Mouse (Mus musculus): ENCODE measurements at regions not wholly inside any gene's neighbourhood (a gene's known extent, or its start where the extent isn't known, plus 50 kb on each side); places are given as distances from the start of the nearest gene placed in this dataset.

GRCm38 (mm10) chr13:11273896-11274295 lies 832.8 kb downstream of the Ryr2 start:
- DNase-seq (ENCODE audit: low read depth, low spot score): peak; percentile 74

GRCm38 (mm10) chr13:11268673-11269340 lies 837.9 kb downstream of the Ryr2 start:
- DNase-seq (ENCODE audit: low read depth, low spot score): no peak

DNA sequence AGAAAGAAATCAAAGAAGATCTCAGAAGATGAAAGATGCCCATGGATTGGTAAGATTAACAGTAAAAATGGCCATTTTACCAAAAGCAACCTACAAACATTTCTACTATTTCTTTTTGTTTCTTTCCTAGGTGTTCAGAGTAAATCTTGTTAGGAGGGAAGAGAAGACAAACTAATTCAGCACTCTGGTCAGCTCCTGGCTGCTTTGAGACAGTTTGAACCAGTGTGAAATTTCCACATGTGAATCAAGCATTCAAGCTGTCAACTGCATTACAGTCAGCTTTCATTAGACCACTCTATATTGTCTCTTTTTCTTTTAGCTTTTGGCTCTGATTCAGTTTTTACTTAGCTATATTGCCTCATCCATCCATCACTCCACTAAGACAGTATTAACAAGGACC lies 859.2 kb downstream of the Ryr2 start:
- DNase-seq (ENCODE audit: low read depth, low spot score): peak; percentile 62

DNA sequence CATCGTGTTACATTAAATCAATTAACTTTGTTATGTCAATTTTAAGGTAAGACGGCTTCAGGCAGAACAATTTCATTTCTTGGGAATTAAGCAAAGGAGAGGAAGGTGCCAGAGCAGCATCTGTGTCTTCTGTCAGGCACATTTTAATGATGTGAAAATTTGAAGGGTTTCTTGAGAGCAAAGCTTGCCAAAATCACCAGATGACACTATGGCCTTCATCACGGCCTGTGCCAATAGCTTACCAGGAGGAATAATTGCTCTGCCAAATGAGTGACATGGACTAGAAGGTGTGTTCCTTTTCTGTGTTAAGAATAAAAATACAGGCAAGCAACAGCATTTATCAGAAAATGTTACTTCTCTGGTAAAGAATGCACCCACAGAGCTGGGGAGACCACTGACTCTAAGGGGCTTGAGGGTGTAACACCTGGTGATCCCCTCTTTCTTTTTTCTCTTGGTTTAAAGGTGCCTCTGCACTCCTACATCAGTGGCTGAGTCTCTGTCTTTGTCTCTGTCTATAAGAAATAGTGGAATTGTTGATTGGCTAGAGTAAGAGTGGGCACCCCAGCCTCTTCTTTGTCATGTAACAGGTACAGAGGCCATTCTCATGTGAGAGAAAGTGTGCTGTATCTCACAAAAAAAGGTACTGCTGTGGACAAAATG lies 856.2 kb upstream of the Chrm3 start:
- DNase-seq (ENCODE audit: low read depth, low spot score): no peak

- DNase-seq (ENCODE audit: low read depth, low spot score): peak; percentile 50
These were observed 849.5 kb upstream of the Chrm3 start for GRCm38 (mm10) chr13:11210109-11210508.

GRCm38 (mm10) chr13:11205216-11205786 lies 844.7 kb upstream of the Chrm3 start:
- DNase-seq (ENCODE audit: low read depth, low spot score): no peak

GRCm38 (mm10) chr13:11201978-11202377 lies 841.3 kb upstream of the Chrm3 start:
- DNase-seq (ENCODE audit: low read depth, low spot score): no peak

- DNase-seq (ENCODE audit: low read depth, low spot score): no peak
These were observed 831.8 kb upstream of the Chrm3 start for GRCm38 (mm10) chr13:11192471-11192870.

DNA sequence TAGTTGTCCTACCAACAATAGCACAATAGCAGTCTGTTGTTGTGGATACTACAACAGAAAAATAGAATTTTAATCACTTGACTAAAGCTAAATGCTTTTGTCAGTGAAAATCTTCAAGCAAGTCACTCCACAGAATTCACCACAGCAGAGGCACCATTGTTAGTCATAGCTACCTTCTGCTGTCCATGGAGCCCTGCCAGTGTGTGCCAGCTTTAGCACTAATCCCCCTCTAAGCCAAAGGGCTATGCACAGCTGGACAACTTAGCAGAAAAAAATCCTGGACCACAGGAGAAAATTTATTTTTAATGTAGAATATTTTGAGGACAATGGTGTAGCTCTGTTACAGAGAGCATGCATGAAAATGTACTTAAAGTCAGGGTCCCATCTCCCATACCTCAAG lies 820.5 kb upstream of the Chrm3 start:
- no peak for DNase-seq (ENCODE audit: low read depth, low spot score)

GRCm38 (mm10) chr13:11180356-11180755 lies 819.7 kb upstream of the Chrm3 start:
- DNase-seq (ENCODE audit: low read depth, low spot score): no peak

DNA sequence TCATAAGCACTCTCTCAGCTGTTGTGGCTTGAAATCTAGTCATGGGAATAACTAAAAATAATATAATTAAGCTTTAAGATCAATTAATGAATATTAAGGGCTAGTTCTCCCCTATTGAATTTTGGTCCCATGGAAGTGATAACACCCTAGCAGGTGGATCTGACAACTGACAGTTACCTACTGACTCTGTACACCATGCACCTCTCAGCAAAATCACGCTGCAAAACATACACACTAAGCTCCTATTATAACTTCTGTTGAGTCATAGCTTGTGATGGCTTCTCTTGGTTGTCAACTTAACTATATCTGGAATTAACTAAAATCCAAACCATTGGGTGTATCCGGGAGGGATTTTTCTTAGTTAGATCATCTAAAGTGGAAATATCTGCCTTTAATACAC lies 817.9 kb upstream of the Chrm3 start:
- no peak for DNase-seq (ENCODE audit: low read depth, low spot score)

DNA sequence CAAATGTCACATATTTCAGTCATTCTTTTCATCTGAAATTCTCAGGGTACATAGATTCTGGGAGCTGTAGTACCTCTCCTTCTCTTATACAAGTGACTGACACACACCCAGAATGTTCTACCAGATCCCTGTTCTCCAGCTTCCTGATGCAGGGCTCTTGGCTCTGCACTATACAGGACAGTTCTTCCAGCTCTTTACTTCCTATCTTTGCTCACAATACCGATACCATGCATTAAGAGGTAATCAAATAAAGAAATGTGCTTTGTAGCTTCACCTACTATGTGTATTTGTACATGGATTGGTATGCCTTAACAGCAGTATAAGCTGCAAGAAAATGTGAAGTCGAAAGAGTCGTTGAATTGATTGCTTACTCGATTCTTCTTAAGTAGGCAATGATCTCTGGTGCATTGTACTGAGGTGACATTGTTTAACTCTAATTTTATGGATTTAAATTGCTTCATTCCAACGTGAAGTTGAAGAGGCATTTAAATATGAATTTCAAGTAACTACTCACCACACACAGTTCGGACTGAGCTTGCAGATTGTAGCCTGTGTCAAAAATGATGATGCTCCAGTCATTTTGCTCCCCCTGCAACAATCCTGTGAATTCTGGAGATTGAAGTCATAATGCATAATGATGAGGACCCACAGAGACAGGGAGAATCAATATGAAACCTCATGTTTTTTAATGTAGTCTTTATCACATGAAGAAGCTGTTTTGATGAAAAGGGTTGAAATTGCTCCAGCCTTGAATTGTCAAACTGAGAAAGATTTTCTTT lies 817.2 kb upstream of the Chrm3 start:
- DNase-seq (ENCODE audit: low read depth, low spot score): no peak

DNA sequence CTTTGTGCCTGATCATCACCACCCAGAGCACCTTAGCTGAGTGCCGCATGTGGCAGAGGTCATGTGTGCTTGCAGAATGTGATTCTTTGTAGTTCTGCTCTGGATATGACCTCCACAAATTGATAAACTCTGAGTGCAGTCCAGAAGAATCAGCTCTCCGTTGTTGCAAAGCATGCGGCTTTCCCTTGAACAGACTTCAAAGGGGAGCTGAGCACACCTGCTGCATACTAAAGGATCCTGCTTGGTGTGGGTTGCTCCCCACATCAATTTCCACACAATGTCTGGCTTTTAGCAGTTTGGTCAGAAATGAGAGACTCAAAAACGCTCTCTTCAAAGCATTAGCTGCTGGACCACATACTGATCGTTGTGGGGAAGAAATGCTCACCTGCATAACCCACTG lies 806.5 kb upstream of the Chrm3 start:
- no peak for DNase-seq (ENCODE audit: low read depth, low spot score)

DNA sequence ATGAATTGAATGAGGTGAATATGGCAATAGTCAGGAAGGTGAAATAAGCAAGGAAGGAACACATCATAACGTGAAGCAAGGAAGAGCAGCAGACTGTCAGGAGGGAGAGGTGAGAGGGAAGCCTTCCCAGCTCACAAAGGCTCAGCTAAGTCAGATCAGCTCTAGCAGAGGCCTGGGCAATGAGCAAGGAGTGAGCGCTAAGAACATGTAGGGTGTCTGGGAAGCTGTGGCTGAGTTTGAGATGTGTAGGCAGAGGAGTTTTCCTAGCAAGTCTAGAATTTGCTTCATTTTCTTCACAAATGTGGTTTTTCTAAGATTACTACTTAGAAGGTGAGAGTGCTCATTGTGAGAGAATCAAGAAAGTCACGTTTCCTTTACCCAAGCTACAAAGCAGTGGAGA lies 803.5 kb upstream of the Chrm3 start:
- no peak for DNase-seq (ENCODE audit: low read depth, low spot score)

DNA sequence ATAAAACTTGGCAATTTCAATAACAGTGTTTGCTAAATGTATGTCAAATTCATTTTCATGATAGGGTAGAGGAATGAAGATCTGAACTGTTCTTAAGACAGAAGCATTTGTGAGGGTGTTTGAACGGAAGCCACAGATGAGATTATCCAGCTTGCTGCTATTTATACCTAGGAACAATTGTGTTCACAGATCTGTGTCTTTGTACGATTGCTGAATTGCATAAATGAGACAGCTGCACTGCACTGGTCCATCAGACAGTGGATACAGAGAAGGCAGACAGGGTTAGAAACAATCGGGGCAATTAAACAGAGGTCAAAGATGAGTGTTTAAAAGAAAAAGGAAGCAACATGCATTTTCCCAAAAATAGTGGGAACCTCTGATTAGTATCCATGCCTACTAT lies 786.6 kb upstream of the Chrm3 start:
- DNase-seq (ENCODE audit: low read depth, low spot score): no peak

- DNase-seq (ENCODE audit: low read depth, low spot score): no peak
These were observed 747.0 kb upstream of the Chrm3 start for GRCm38 (mm10) chr13:11107693-11108092.

DNA sequence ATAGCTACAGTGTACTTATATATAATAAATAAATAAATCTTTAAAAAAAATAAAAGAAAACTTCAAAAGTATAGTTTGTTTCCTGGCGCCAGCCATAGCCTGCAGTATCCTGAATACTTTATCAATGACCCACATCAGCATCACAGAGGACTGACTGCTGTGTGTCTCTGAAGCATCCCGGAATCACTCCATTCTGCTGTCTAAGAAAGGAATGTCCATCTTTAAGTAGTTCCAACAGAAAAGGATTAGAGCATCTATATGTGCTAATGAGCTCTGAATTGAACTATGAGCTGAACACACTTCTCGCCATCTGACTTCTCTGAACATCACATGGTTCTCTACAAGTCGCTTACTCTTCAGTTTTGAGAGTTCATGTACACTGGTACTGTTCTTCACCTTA lies 745.8 kb upstream of the Chrm3 start:
- peak; percentile 22 for DNase-seq (ENCODE audit: low read depth, low spot score)

DNA sequence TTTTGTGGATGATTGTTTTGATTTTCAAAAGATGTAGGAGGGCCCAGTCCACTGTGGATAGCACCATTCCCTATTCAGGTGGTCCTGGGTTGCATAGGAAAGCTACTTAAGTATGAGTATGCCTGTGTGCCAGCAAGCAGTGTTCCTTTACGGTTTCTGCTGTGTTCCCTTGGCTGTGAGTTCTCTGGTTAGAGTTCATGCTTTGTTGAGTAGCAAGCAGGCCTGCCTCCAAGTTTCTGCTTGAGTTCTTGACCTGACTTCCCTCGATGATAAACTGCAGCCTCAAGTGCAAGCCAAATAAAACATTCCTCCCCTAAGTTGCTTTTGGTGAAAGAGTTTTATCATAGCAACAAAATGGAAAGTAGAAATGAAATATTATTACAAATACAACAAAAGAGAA lies 744.9 kb upstream of the Chrm3 start:
- no peak for DNase-seq (ENCODE audit: low read depth, low spot score)

- DNase-seq (ENCODE audit: low read depth, low spot score): no peak
These were observed 738.9 kb upstream of the Chrm3 start for GRCm38 (mm10) chr13:11099586-11099950.

DNA sequence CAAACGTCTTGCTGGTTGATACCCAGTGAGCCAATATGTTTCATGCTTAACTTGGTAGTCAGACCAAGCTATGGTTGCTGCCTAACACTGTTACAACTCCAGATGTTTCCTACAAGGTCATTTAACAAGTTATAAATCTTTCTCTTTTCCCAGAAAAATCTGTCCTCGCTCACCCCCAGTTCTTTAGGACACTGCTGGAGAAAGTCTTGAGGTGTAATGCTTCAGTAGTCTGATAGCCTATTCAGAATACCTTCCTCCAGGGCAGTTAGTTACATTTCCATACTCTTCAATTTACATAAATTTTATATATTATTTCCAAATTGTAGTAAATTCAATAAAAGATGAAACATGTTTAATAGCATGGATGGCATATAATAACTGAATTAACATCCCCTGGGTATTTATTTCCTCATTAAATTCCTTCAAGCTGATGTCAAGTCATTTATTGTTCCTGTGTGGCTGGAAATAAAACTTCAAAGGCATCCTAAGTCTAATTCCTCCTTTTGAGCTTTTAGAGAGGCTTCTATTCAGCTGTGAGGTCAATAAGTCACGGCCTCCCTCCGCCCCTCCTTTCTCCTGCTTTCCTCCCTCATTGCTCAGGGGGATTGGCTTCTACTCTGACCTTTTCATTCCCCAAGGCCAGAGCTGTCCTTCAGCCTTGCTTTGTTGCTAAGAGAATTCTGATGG lies 738.4 kb upstream of the Chrm3 start:
- peak; percentile 88 for DNase-seq (ENCODE audit: low read depth, low spot score)

- DNase-seq (ENCODE audit: low read depth, low spot score): no peak
These were observed 732.3 kb upstream of the Chrm3 start for GRCm38 (mm10) chr13:11092911-11093310.
